Mouse (Mus musculus): ENCODE measurements around the gene Ppfia1. TPM values are rescaled to one million over a fixed set of nuclear protein-coding genes. Genes with fewer than 3 reads are reported as not detected.
A peak's percentile ranks its signal among the peaks of the same experiment; 100 is the strongest.

Ppfia1 gene
- total and polyA plus RNA-seq, 2 experiments from 2014 or later: 18.6 to 43.5 TPM

DNA sequence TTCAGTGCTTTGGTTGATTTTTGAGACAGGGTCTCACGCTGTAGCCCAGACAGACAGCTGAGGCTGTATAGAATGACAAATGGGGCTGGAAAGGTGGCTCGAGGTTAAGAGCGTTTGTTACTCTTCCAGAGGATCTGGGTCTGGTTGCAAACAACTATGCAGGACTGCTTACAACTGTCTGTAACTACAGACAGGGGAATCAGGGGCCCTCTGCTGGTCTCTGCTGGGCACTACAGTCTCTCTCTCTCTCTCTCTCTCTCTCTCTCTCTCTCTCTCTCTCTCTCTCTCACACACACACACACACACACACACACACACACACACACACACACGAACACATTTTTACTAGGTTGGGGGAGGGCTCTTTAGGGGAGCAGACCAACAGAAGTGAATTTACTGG, 30.1 kb upstream of the Ppfia1 start:
- Histone ChIP-seq H3K4me1 (ENCODE audit: control insufficient read depth, insufficient read depth) (peaks cover 9% of the 10 kb centered on the region), H3K36me3 (replicated peaks; ENCODE audit: control insufficient read depth, insufficient read depth, low read length) (peaks cover 8% of the 10 kb centered on the region), H3K4me2 (ENCODE audit: low read depth, low read length) (no peak overlapping the region), H3K27me3 (ENCODE audit: control insufficient read depth, insufficient read depth, low read length) (peaks cover 3% of the 10 kb centered on the region; the same call in 1 of the 2 replicates), H3K9me3 (replicated peaks; ENCODE audit: control insufficient read depth, low read length) (no peaks in the 10 kb centered on the region), H3K4me3 (ENCODE audit: low read depth, low read length) (no peak overlapping the region), H3K27ac (ENCODE audit: low read depth) (no peak overlapping the region), H3K9ac (replicated peaks; ENCODE audit: low read depth, low read length) (no peak overlapping the region)
- ATAC-seq (ENCODE audit: insufficient read depth, low read depth) (no peak), DNase-seq (ENCODE audit: low spot score) (peak; percentile 69)
- 2% methylated on average over 4 of the region's 4 CpGs for WGBS
- TF ChIP-seq EP300 (IDR thresholded peaks at IDR 0.05; ENCODE audit: low read depth) (no peak), CTCF (IDR thresholded peaks at IDR 0.05; ENCODE audit: low read depth) (peak; percentile 72)

DNA sequence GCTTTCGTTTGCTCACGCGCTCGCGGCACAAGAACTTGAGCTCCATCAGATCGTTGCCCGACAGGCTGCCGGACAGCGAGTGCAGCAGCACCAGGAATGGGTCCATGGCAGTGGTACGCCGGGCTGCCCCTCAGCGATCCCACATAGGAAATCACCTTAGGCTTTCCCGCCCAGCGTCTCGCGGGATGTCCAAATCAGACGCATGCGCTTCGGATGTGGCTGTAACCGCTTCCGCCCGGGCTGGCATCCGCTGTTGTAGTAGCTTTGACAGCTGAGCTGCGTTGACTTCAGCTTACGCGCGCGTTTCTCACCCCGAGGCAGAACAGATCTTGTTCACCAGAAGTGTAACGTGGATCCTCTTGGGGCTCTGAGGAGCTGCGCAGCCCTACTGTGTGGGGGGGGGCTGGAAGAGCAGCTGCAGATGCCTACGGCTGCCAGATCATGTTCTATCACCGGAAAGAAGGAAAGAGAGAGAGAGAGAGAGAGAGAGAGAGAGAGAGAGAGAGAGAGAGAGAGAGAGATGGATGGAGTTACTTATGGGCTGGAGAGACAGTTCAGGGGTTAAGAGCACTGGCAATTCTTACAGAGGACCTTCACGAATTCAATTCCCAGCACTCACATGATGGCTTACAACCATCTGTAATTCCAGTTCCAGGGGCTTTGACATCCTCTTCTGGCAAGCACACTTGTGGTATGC, 28.9 kb upstream of the Ppfia1 start, which contains the start of gene Fadd:
Fadd (minus strand) TSS at position 180 of the 697 bp plus-strand sequence.
- Histone ChIP-seq H3K4me2 (ENCODE audit: low read depth, low read length) (peak within 1 kb of the TSS; percentile 84), H3K4me3 (ENCODE audit: low read depth, low read length) (peak within 1 kb of the TSS; percentile 73), H3K9me3 (replicated peaks; ENCODE audit: control insufficient read depth, low read length) (no peaks in the 10 kb centered on the region), H3K27ac (ENCODE audit: low read depth) (peak within 1 kb of the TSS; percentile 89), H3K27me3 (ENCODE audit: control insufficient read depth, insufficient read depth, low read length) (peaks cover 3% of the 10 kb centered on the region; the same call in 1 of the 2 replicates), H3K9ac (replicated peaks; ENCODE audit: low read depth, low read length) (peak within 1 kb of the TSS; percentile 57), H3K4me1 (ENCODE audit: control insufficient read depth, insufficient read depth) (peaks cover 14% of the 10 kb centered on the region), H3K36me3 (replicated peaks; ENCODE audit: control insufficient read depth, insufficient read depth, low read length) (peaks cover 8% of the 10 kb centered on the region)
- WGBS: 1% methylated on average over 34 of the region's 34 CpGs
- DNase-seq (ENCODE audit: low spot score) (peak; percentile 91), ATAC-seq (ENCODE audit: insufficient read depth, low read depth) (peak; percentile 73)
- no peak for TF ChIP-seq CTCF (IDR thresholded peaks at IDR 0.05; ENCODE audit: low read depth)

GRCm38 (mm10) chr7:144581559-144582283, 28.2 kb upstream of the Ppfia1 start:
- under 1% methylated on average over 41 of the region's 43 CpGs for WGBS
- Histone ChIP-seq H3K4me2 (ENCODE audit: low read depth, low read length) (peak overlapping the region; percentile 84), H3K36me3 (replicated peaks; ENCODE audit: control insufficient read depth, insufficient read depth, low read length) (peaks cover 8% of the 10 kb centered on the region), H3K9ac (replicated peaks; ENCODE audit: low read depth, low read length) (peak overlapping the region; percentile 57), H3K4me1 (ENCODE audit: control insufficient read depth, insufficient read depth) (peaks cover 21% of the 10 kb centered on the region), H3K27ac (ENCODE audit: low read depth) (peak overlapping the region; percentile 89), H3K27me3 (ENCODE audit: control insufficient read depth, insufficient read depth, low read length) (peaks cover 3% of the 10 kb centered on the region; the same call in 1 of the 2 replicates), H3K4me3 (ENCODE audit: low read depth, low read length) (peak overlapping the region; percentile 73), H3K9me3 (replicated peaks; ENCODE audit: control insufficient read depth, low read length) (no peaks in the 10 kb centered on the region)
- ATAC-seq (ENCODE audit: insufficient read depth, low read depth) (peak; percentile 84), DNase-seq (ENCODE audit: low spot score) (peak; percentile 92)
- TF ChIP-seq CTCF (IDR thresholded peaks at IDR 0.05; ENCODE audit: low read depth) (peak; percentile 85), EP300 (IDR thresholded peaks at IDR 0.05; ENCODE audit: low read depth) (no peak; the same call in 1 of the 2 replicates)

DNA sequence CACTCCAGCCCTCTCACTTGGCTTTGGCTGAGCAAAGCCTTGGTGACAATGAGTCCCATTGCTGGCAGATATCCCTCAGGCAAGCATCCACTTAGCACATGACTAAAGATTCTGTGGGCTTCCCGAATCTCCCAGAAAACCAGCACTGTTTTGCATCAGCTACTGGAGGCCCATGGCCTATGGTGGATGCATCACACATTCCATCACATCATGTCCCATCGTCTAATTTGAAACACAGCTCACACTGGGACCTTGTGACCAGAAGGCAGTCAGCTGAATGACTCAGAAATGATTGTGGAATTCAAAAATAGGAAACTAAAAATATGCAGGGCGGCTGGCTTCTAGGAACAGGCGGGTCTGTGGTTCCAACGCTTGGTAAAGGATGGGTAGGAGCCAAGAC, 24.3 kb upstream of the Ppfia1 start:
- no peaks in the 10 kb centered on the region for H3K9me3 ChIP-seq (replicated peaks; ENCODE audit: control insufficient read depth, low read length)
- peaks cover 8% of the 10 kb centered on the region for H3K36me3 ChIP-seq (replicated peaks; ENCODE audit: control insufficient read depth, insufficient read depth, low read length)
- WGBS: 25% methylated on average over 5 of the region's 5 CpGs
- H3K4me2 ChIP-seq (ENCODE audit: low read depth, low read length): no peak overlapping the region
- peak overlapping the region; percentile 92 for H3K27ac ChIP-seq (ENCODE audit: low read depth)
- peak; percentile 80 for DNase-seq (ENCODE audit: low spot score)
- no peak overlapping the region for H3K4me3 ChIP-seq (ENCODE audit: low read depth, low read length)
- no peaks in the 10 kb centered on the region for H3K27me3 ChIP-seq (ENCODE audit: control insufficient read depth, insufficient read depth, low read length)
- H3K9ac ChIP-seq (replicated peaks; ENCODE audit: low read depth, low read length): no peak overlapping the region
- ATAC-seq (ENCODE audit: insufficient read depth, low read depth): peak; percentile 60
- TF ChIP-seq CTCF (IDR thresholded peaks at IDR 0.05; ENCODE audit: low read depth): no peak
- peak; percentile 97 for TF ChIP-seq EP300 (IDR thresholded peaks at IDR 0.05; ENCODE audit: low read depth)
- peaks cover 24% of the 10 kb centered on the region for H3K4me1 ChIP-seq (ENCODE audit: control insufficient read depth, insufficient read depth)

- TF ChIP-seq CTCF (IDR thresholded peaks at IDR 0.05; ENCODE audit: low read depth) (no peak), EP300 (IDR thresholded peaks at IDR 0.05; ENCODE audit: low read depth) (no peak)
- no peak for ATAC-seq (ENCODE audit: insufficient read depth, low read depth)
- no peak overlapping the region for H3K27ac ChIP-seq (ENCODE audit: low read depth)
These were observed 18.7 kb upstream of the Ppfia1 start for GRCm38 (mm10) chr7:144572234-144572633.

More at GRCm38 (mm10) chr7:144572234-144572633, 18.7 kb upstream of the Ppfia1 start:
- H3K9me3 ChIP-seq (replicated peaks; ENCODE audit: control insufficient read depth, low read length): no peaks in the 10 kb centered on the region
- no peak overlapping the region for H3K4me3 ChIP-seq (ENCODE audit: low read depth, low read length)
- no peaks in the 10 kb centered on the region for H3K27me3 ChIP-seq (ENCODE audit: control insufficient read depth, insufficient read depth, low read length)
- H3K4me1 ChIP-seq (ENCODE audit: control insufficient read depth, insufficient read depth): peaks cover 21% of the 10 kb centered on the region
- H3K9ac ChIP-seq (replicated peaks; ENCODE audit: low read depth, low read length): no peak overlapping the region
- no peaks in the 10 kb centered on the region for H3K36me3 ChIP-seq (replicated peaks; ENCODE audit: control insufficient read depth, insufficient read depth, low read length)
- H3K4me2 ChIP-seq (ENCODE audit: low read depth, low read length): no peak overlapping the region
- no peak for DNase-seq (ENCODE audit: low spot score)
- WGBS: 76% methylated on average over 5 of the region's 5 CpGs

Measured in heart, postnatal 0 days (tissue).